Mouse (Mus musculus): ENCODE results near the gene Psmb7.

GRCm38 (mm10) chr2:38542366-38542765 lies 101.5 kb downstream of the Psmb7 start:
- no peak for TF ChIP-seq POLR2A (IDR thresholded peaks at IDR 0.05; ENCODE audit: low read depth, low read length)
- no peak for TF ChIP-seq CTCF (IDR thresholded peaks at IDR 0.05; ENCODE audit: extremely low read depth, insufficient read length, insufficient replicate concordance, low read depth, low read length)

Data from small intestine, adult 2 months (tissue).